ENCODE assay signal across 19 mouse cellular contexts in genomic region chr4:79362522-79362921, GRCm38 (mm10).
"Had no signal": no experiment of that assay in that cellular context is flagged by ENCODE, and none has a peak within 500 bp of the region (broad histone marks: within the 10 kb centered on the region; RNA-seq: fewer than 3 reads in every experiment).

No protein-coding gene starts in this region.

- H3K4me2 ChIP-seq: lung, embryonic 14.5 days; midbrain, embryonic 12.5 days; neural tube, embryonic 13.5 days; neural tube, embryonic 15.5 days had no signal

- H3K9me3 ChIP-seq: midbrain, embryonic 10.5 days; midbrain, embryonic 12.5 days; neural tube, embryonic 13.5 days; neural tube, embryonic 15.5 days had no signal

- H3K4me1 ChIP-seq: midbrain, embryonic 10.5 days; midbrain, embryonic 12.5 days; neural tube, embryonic 13.5 days; neural tube, embryonic 15.5 days had no signal

- ATAC-seq: midbrain, embryonic 16.5 days had no signal

- H3K36me3 ChIP-seq: midbrain, embryonic 10.5 days; midbrain, embryonic 12.5 days; neural tube, embryonic 13.5 days; neural tube, embryonic 15.5 days had no signal

- H3K9ac ChIP-seq: lung, embryonic 14.5 days; midbrain, embryonic 12.5 days; neural tube, embryonic 13.5 days; neural tube, embryonic 15.5 days had no signal

- DNase-seq: lung, adult 18-20 months; lung, embryonic 14.5 days; lung, postnatal 10 days; lung, postnatal 4 days; midbrain, embryonic 14.5 days; retina, postnatal 1 day; right cerebral cortex, adult 18-20 months; right cerebral cortex, postnatal 25 days; right cerebral cortex, postnatal 4 days; spleen, adult 18-20 months; thymus, adult 18-20 months; thymus, postnatal 14 days; thymus, postnatal 36 days had no signal

- H3K4me3 ChIP-seq: midbrain, embryonic 10.5 days; midbrain, embryonic 12.5 days; myocyte; neural tube, embryonic 13.5 days; neural tube, embryonic 15.5 days had no signal

- H3K27ac ChIP-seq: midbrain, embryonic 10.5 days; midbrain, embryonic 12.5 days; neural tube, embryonic 13.5 days; neural tube, embryonic 15.5 days had no signal

- H3K27me3 ChIP-seq: midbrain, embryonic 12.5 days; neural tube, embryonic 13.5 days; neural tube, embryonic 15.5 days had no signal
